Mouse (Mus musculus): Measurements from ENCODE around the gene Med12l.
"Not testable (repeated sequence)": the region's sequence is repeated elsewhere in the genome, so short reads cannot be mapped to it uniquely, and the experiment has no call there.

Med12l gene

DNA sequence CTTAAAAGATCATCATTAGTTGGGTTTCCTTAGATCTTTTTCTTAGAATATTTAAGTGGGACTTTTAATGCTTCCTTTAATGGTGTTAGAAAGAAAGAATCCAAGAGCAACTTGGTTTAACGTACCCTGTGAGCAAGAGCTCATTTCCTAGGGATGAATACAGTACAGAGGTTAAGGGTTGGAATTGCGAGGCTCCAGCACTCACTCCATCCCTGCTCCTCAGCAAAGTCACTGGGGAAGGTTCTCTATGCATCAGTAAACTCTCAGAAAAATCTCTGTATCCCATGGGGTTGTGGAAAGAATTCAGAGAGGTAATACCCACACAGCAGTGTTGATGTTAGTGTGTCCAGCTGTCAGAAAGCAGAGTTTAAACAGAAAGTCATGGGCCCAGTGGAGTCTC lies 134.5 kb downstream of the Med12l start:
- DNase-seq (ENCODE audit: low spot score), result no peak

DNA sequence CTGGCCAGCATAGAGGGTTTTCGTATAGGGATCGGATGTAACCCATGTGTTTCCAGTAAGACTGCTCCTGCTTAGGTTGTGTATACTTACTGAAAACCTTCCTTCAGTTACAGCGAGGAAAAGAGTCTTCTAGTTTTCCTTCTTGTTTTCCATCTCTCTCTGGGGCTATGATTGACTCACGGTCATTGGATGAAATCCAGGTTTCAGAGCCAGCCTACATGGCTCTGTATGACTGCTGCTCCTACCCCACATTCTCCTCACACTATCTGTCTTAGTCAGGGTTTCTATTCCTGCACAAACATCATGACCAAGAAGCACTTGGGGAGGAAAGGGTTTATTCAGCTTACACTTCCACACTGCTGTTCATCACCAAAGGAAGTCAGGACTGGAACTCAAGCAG lies 135.3 kb downstream of the Med12l start:
- DNase-seq (ENCODE audit: low spot score), result not testable (repeated sequence)

DNA sequence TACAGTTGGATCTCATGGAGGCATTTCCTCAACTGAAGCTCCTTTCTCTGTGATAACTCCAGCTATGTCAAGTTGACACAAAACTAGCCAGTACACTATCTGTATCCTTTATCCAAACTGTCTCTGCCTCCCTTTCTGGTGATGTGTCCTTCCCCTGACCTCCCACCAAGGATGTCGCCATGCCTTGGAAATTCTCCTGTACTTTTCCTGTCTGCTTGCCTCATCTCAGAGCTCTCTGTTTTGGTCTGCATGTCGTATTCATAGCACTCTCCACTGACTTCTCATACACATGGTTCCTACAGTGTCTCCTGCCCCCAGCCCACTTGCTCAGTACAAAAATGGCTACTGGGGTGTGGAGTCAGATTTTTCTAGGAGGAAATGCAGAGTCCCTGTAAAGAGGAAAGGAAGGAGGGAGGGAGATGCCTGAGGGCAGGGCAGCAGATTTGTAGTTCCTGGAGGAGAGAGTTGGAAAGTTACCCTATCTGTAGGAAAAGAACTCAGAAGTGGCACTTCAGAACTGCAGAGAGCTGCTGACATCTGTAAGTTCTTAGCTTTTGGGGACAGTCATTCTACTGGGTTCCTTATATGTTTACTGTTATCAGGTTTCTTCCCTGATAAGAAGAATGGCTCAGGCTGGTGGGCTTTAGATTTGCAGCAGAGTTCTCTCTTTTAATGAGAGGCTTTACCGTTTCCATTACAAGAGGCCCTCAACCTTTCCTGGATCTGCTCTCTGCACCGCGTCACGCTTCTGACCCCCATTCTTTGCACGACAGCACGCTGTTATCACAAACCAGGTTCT lies 136.1 kb downstream of the Med12l start:
- DNase-seq (ENCODE audit: low spot score), result no peak

DNA sequence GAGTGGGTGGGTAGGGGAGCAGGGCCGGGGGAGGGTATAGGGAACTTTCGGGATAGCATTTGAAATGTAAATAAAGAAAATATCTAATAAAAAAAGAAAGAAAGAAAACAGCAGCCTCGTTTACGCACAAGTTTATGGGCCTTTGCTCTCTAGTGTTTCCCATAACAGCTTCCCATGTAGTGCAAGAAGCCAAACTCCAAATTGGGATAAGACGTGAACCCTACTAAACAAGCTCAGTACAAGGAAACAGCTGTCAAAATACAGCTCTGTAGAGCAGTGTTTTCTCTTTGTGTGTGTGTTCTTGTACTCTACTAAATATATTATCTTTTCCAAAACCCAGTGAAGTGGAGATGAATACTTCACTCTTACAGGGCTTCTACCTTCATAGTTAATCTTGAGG lies 139.6 kb downstream of the Med12l start:
- no peak for DNase-seq (ENCODE audit: low spot score)

DNA sequence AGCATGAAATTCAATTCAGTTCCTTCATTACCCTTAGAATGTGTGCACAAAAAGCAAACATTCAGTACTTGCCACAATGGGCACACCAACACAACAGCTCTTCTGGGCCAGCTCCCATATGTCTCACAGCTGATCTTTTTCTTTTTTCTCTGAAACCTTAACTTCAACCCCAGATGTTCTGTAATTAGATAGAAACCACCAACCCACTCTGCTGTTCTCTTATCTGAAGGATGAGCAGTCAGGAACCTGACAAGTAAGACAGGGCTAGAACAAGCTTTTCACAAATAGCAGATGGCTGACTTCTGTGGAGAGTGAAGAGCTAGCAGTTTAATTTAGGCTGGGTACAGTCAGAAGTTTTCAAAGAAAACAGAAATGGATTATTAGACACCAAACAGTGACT lies 144.0 kb downstream of the Med12l start:
- DNase-seq (ENCODE audit: low spot score), result no peak

DNA sequence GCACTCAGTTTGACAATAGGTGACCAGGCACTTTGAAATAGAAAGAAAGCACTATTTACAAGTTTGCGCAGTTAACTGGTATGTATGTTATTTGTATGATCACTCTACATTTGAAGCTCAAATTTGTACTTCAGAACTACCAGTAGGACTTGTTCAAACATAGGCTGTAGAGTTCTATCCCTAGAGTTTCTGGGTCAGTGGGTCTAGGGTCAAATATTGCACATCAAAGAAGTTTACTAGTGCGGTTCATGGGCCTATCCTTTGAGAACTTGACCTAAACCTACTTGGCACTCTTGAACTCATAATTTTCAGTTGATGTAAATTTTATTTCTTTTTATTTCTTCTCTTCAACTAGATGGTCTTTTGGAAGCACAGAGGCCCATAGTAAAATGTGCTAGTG lies 145.0 kb downstream of the Med12l start:
- no peak for DNase-seq (ENCODE audit: low spot score)

DNA sequence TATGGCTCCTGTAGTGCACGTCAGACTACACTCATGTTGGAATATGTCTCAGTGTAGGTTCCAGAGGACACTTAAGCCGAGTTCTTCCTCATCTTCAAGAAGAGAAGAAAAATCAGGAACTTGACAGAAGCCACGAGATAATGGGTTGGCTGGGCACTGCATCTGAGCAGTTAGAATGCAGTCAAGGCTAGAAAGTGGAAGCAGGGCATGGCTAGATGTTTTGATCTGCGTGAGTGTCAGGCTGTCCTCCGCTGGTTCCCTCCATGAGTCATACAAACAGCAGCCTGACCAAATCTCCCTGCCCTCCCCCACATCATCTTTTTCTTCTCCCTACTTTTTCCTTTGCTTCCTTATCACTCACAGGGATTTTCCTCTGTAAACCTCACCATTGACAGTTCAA lies 147.8 kb downstream of the Med12l start, which contains the start of gene P2ry14:
TSS of gene P2ry14 (minus strand) at position 195 of the 400 bp plus-strand sequence.
- DNase-seq (ENCODE audit: low spot score), result no peak

DNA sequence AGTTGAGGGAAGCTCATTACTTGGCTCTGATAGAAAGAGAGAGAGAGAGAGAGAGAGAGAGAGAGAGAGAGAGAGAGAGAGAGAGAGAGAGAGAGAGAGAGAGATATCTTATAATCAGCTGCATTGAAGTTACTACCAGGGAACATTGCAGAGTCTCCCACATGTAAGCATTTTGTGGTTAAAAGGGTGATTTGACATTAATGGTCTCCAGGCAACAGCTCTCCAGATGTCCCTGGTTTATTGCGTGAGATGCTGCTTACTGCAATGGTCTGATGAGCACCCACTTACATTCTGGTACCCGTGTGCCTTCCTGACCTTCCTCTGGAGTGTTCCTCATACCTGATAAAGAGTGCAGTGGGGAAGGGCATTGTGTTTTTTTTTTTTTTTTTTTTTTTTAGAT lies 149.3 kb downstream of the Med12l start:
- DNase-seq (ENCODE audit: low spot score), result no peak

DNA sequence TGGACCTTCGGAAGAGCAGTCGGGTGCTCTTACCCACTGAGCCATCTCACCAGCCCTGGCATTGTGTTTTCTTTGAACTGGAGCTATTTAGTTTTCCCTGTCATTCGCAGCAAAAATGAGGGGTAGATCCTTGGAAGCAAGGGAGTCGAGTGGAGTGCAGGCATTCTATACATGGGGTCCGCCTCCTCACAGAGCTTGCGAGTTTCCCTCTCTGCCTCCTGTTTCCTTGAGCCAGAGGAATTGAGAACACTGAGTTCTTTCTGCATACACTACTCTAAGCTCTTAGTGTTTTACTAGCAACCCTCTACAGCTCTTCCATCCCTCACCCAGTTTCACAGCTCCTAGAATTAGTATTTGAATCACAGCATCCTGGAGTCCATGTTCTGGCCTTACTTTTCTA lies 149.8 kb downstream of the Med12l start:
- DNase-seq (ENCODE audit: low spot score), result no peak

DNA sequence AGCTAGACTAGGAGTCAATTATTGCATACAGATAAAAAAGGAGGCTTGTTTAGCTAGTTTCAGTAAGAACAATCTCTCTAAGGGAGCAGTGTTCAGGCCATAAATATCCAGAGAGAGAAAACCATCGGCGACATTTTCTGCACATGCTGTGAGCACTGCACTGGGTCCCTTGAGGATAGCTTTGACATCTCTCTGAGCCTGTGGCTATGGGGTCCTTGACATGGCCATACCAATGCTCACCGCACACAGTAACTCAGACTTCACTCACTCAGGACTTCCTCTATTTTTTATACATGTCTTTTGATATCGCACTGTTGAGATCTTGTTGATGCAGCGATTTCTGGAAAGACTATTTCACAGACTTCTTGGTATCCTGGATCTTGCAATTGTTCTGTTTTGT lies 151.4 kb downstream of the Med12l start:
- no peak for DNase-seq (ENCODE audit: low spot score)

DNA sequence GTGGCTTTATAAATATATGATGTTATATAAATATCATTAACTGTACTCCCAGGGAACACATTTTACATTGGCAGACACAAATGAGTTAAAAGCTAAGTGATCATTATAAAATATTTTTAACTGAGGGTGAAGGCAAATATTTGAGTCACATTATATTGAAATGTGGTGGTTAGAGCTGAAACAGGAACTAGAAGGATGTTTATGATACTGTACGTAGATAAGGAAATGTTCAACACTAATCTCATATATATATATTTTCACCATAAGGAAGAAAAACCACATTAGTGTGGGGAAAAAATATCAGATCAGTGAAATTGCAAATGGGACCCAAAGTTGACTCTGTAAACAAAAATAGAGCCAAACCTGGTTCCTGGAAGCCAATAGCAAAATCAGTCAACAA lies 154.8 kb downstream of the Med12l start:
- no peak for DNase-seq (ENCODE audit: low spot score)

DNA sequence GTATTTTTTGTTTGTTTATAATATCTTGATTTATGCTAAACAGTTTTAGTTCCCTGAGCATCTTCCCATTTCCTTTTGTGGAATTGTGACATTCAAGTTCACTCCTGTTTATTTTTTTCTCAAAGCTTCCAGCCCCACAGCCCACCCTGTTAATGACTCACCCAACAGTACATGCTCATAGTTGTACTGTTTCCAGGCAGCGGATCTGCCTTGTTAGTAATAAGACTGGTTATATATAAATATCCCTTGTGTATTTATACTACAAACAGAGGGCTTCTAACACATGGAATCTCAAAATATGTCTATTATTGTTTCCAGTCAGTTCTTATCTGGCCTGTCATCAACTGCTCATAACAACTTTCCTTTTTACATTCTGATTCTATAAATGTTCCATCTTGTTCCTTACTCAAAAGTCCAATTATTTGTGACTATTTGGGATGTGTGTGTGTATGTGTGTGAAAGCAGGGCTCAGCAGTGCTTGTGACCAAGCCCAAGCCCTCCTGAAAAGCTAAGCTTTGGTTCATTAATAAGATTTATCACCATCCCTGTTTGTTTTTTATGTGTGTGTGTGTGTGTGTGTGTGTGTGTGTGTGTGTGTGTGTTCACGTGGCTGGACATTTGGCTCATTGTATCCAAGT lies 161.9 kb downstream of the Med12l start:
- no peak for DNase-seq (ENCODE audit: low spot score)

DNA sequence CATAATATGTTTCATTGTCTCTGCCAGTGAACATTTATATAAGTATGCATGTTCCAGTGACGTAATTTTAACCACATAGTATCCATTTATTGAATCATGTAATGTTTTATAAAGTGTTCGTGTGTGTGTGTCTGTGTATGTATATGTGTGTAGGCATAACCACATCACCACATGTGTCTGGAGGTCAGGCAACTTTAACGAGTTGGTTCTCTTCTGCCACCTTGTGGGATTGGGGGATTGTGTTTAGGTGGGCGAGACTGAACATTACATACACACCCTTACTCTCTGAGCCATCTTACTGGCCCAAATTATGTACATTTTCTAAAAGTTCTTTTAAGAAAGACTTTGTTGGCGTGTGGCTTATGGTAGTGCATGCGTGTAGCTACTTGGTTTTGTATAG lies 162.9 kb downstream of the Med12l start:
- DNase-seq (ENCODE audit: low spot score), result no peak

DNA sequence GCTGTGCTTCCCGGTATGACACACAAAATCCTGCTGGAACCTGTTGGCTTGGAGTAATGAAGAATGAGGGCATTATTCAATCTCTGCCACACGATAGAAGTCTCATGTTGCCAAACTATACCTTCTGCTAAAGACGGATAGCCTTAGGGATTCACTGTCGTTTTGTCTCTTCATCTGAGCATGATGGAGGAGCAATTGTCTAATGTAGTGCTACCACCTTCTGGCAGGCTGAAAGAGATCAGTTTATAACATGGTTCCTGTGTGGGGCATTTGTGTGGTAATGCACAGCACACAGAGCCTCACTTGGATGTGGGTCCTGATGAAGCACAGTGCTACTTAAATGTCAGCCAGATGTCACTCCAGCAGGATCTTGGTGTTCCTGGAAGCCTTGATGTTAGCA lies 163.6 kb downstream of the Med12l start:
- DNase-seq (ENCODE audit: low spot score), result no peak

DNA sequence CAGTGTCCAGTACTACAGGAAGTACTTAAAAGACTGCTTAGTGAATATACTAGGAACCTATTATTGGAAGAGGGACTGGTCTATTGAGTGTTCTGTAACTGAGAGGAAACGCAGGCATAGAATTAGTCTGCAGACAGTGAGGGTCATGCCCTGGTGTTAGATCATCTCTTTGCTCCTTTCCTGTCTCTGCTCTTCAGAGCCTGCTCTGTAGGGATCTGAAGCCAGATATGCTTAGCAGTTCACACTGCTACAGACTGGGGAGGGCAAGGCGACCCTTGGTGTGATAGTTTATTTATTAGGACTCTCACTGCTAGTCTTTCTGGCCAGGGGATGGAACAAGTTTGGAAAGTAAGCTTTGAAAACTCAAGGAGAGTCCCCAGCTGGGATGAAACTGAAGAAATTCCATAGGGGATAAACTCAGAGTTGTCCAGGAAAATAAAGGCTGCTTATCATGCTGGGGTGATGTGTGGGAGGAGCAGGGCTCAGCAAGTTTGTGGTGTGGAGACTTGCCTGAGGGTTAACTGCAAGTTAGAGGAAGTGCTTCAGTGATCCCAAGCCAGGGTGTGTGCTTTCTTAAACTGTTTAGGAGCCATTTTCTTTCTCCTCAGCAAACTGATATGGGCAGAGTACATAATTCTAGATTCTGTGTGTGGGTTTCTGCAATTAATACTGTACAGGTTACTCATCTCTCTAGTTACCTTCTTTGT lies 164.4 kb downstream of the Med12l start:
- no peak for DNase-seq (ENCODE audit: low spot score)

DNA sequence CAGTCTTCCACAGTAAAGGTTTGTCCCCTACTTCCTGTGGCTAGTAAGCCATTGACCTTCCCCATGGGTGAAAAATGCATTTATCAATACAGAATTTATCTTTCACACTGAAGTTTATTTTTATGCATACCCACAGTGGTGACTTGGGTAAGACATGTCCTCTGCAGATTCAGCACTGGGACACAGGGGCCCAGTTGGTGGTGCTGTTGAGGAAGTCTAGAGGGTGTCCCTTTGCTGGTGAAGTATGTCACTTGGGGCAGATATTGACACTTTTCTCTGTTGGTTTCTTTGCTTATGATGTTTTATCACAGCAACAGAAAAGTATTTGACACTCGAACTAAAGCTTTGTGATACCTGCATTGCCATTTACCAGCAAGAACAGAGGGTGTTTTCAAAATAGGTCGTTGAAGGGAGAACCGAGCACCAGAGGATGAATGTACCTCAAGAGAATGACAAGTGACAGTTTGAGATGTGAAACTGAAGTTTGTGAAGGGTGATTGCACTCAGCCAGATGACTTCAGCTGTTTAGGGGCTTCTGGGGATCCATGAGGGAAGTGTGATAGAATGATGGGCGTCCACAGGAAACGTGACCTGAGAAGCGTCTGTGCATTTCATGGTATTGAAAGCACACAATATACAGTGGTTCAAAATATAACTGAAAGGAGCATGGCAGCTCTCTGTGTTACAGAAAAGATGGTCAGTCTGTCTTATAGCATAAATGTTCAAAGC lies 169.0 kb downstream of the Med12l start:
- DNase-seq (ENCODE audit: low spot score), result no peak

DNA sequence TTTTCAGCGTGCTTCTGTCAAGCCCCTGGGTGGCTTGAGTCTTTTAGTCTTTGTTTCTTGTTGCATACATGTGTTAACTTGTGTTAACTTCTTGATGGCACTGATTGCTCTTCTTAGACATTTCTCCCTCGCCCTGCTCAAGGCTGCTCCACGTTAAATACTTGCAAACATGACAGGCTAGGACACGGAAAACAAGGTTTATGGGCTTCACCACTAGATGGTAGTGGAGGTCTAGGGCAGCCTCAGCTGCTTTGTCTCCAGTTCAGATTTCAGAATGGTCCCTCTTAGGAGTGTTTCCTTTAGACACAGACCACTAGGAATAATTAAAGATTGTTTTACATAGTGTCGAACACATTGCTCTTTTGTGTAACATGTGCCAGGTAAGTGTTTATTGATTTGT lies 169.6 kb downstream of the Med12l start:
- DNase-seq (ENCODE audit: low spot score), result peak; percentile 7

DNA sequence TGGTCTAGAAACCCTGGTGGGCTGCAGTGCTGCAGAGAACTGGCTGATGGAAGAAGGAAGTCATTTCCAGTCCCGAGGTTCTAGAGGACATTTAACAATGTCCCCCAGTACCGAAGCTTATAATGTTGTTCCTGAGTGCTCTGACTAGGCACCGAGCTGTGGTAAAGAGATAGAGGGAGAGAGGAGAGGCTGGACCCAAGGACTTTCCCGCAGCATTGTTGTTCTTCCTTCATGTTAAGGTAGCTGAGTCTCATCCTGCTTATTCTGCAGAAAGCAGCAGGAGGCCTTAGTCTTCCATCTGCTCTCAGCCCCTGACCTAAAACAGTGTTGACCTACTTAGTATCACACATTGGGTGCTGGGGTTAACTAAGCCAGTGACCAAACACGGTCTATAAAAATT lies 171.2 kb downstream of the Med12l start:
- no peak for DNase-seq (ENCODE audit: low spot score)

DNA sequence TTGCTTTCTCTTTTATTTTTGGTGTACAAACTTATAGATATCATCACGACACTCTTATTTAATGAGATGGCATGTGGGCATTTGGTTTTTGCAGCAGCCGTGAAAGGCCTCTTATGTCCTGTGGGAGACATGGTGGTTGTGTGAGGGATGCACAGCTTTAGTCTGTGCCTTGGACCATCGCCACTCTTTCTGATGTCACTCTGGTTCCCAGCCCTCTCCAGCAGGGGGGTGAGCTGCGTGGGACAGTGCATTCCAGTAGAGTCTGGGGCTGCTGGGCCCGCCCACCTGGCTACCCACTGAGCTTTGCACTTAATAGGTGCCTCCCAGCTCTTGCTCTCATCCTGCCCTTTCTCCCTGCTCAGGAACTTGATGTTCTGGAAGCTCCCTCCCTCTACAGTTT lies 175.5 kb downstream of the Med12l start:
- no peak for DNase-seq (ENCODE audit: low spot score)

DNA sequence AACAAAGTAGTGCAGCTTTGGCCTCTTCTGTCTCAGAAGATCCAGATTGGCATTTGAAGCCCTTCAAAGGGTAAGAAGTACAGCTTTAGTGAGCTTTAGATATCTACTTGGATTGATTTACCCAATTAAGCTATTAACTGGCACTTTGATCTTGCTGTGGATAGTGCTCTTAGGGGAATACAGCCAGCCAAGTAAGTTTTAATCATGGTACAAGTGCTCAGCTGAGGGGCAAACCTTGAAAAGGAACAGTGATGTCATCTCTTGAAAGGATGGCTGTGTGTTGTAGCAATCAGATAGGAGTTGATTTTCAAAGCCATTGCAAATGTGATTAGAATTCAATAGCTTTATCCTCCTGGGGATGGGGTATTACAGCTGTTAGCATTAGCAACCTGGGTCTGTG lies 176.5 kb downstream of the Med12l start:
- DNase-seq (ENCODE audit: low spot score), result no peak

DNA sequence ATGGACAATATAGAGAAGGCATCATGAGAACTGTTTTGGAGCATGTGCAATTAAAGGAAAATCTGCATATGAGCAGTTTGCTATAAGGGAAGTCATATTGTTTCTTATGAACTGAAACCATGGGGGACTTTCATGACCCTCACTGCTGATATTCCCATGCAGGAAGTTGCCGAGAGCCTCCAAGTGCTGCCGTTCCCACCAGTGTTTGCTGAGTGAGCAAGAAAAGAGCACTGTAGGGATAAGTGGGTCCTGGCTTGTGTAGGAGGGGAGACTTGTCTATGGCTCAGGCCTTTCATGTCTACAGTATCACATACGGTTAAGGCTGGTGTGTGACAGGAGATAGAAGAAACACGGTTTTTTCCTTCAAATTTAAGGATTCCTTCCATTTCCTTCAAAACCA lies 180.0 kb downstream of the Med12l start:
- DNase-seq (ENCODE audit: low spot score), result no peak

DNA sequence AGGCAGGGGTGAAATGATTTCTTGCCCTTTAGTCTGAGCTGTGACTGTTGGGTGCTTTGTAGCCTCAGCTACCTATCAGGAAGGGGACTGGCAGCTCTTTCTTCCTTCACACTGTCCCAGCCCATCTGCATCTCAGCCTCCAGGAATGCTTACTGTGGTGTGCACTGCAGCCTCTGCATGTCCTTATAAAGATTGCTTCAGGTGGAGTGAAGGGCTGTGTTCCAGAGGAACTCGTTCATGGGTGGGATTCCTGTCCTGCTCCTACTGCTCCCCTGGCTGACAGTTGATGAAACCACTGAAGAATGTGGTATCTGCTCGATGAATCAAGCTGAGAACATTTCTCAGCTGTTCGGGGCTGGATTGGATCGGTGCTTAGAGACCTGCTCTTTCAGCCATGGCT lies 181.7 kb downstream of the Med12l start:
- DNase-seq (ENCODE audit: low spot score), result no peak

DNA sequence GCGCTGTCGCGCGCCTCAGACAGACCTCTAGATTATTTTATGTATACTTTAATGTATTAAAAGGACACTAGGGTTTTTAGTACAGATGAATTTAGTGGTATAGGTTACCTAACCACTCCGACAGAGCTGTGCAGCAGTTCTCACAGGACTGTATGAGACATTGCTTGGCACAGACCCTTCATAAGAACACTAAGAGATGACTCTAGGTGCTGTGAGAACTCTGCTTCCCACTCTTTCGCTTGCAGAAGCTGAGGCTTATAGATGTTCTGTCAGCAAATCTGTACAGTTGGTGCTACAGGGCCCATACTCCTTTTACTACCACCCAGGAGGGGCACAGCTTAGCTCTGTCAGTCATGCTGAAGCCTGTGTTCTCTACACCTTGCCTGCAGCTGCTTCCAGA lies 186.0 kb downstream of the Med12l start:
- DNase-seq (ENCODE audit: low spot score), result no peak

Data from ovary, postnatal 10 days (tissue).